Mouse (Mus musculus): ENCODE measurements around the gene Cd40lg.

Gene Cd40lg

GRCm38 (mm10) chrX:57263515-57263914 is 51.6 kb downstream of the Cd40lg start:
- no peak for ATAC-seq (ENCODE audit: low TSS enrichment)

Data from frontal cortex, adult (tissue).